Mouse (Mus musculus) heart, embryonic 15.5 days (tissue): Measurements from ENCODE around the gene Snapc5. TPM values are rescaled to one million over a fixed set of nuclear protein-coding genes. Genes with fewer than 3 reads are reported as not detected.
"Not testable (repeated sequence)": the region's sequence is repeated elsewhere in the genome, so short reads cannot be mapped to it uniquely, and the experiment has no call there.

Experiments used
- ATAC-seq: fragments of 200-750 bp; cut with Nextera tagmentation; replicated peaks from 2 replicates; pipeline ENCODE4 v1.8.0; 2017; ENCODE audit warnings: low read depth, moderate TSS enrichment; ENCODE audit not compliant: insufficient number of reproducible peaks, insufficient read depth, low FRiP score
- H3K27ac ChIP-seq: fragments of 300-500 bp; sonication (generic); 2 replicates; pipeline ENCODE4 v1.5.1; 2015; ENCODE audit warnings: mild to moderate bottlenecking, inconsistent platforms
- H3K27me3 ChIP-seq: fragments of 300-500 bp; sonication (generic); 2 replicates; pipeline ENCODE4 v1.6.1; 2015; ENCODE audit warnings: inconsistent platforms
- H3K36me3 ChIP-seq: fragments of 300-500 bp; sonication (generic); 2 replicates; pipeline ENCODE4 v1.6.1; 2015; ENCODE audit warnings: mild to moderate bottlenecking, inconsistent platforms
- H3K4me1 ChIP-seq: fragments of 300-500 bp; sonication (generic); replicated peaks from 2 replicates; pipeline ENCODE4 v1.6.1; 2015; ENCODE audit warnings: inconsistent platforms
- H3K4me2 ChIP-seq: fragments of 300-500 bp; sonication (generic); 2 replicates; pipeline ENCODE4 v1.6.1; 2015; ENCODE audit warnings: inconsistent platforms, mild to moderate bottlenecking, moderate library complexity
- H3K4me3 ChIP-seq: fragments of 300-500 bp; sonication (generic); 2 replicates; pipeline ENCODE4 v1.5.1; 2015; ENCODE audit warnings: mild to moderate bottlenecking, inconsistent platforms
- H3K9ac ChIP-seq: fragments of 300-500 bp; sonication (generic); 2 replicates; pipeline ENCODE4 v1.6.1; 2015; ENCODE audit warnings: mild to moderate bottlenecking, inconsistent platforms
- H3K9me3 ChIP-seq: fragments of 300-500 bp; sonication (generic); replicated peaks from 2 replicates; pipeline ENCODE4 v1.6.1; 2016; ENCODE audit warnings: inconsistent platforms
- WGBS: fragments of 180-500 bp; shearing (Covaris S2); methylation state at CpG from one replicate; pipeline ENCODE4 v1.1.7; 2015; ENCODE audit warnings: mixed read lengths; 5-methylcytosine and 5-hydroxymethylcytosine counted together
- polyA plus RNA-seq: library from polyadenylated mRNA; unstranded; fragments of >200 nt; fragmentation: Nextera tagmentation; extraction: Ambion mirVana; gene quantifications from 2 replicates; pipeline ENCODE4 v1.2.1, GENCODE M21; 2015

The Snapc5 gene
- polyA plus RNA-seq, result 29.6 and 29.9 TPM in 2 replicates

DNA sequence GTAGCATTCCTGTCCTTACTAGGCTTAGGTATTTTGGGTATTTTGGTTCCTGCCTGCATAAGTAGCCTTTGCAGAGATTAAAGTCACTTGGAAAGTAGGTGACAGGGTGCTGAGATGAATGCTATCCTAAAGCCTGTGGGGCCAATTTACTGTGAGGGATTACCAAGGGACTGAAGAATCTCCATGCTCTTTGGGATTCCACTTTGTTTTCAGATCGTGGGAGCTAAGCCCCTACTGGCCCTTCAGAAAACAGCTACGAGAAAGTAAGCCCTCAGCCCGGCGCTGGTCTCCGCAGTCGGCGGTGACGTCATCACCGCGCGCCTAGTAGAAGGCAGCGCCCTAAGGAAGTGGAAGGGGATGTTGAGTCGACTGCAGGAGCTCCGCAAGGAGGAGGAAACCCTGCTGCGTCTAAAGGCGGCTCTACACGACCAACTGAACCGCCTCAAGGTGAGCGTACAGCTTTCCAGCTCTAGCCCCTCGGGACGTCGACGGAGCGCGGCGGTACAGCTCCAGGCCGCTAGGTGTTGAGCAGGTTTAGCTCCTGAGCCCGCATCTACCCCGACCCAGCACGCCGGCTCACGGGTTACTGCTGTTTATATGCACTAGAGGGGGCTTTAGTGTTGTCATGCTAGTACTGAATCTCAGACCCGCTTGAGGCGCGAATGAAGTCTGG is at the start of gene Snapc5:
Gene Snapc5, plus strand, starts transcription at position 301 of the 673 bp plus-strand sequence.
- Histone ChIP-seq H3K4me3 (peak within 1 kb of the TSS; percentile 82), H3K4me1 (peaks cover 11% of the 10 kb centered on the region), H3K36me3 (peaks cover 61% of the 10 kb centered on the region), H3K4me2 (peak within 1 kb of the TSS; percentile 67), H3K9ac (peak within 1 kb of the TSS; percentile 75), H3K27ac (peak within 1 kb of the TSS; percentile 88), H3K9me3 (no peaks in the 10 kb centered on the region), H3K27me3 (no peaks in the 10 kb centered on the region)
- peak; percentile 92 for ATAC-seq
- WGBS, result under 1% methylated on average over 35 of the region's 35 CpGs

DNA sequence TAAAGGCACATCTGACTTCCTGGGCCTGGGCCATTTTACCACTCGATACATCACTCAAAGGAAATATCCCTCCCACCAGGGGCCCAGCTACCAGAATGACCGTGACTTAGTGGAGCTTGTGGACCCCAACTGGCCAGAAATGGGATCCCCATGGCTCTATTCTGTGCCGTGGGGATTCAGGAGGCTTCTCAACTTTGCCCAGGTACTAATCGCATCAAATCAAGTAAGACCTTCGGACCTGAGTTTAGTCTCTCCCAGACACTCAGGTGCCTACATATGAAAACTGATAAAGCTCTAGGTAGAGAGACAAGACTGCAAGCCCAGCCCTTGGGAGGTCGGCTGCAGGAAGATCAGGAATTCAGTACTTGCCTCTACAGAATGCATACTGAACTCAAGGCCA is 47.5 kb upstream of the Snapc5 start:
- H3K4me3 ChIP-seq, result no peak overlapping the region
- H3K4me2 ChIP-seq, result no peak overlapping the region
- no peaks in the 10 kb centered on the region for H3K9me3 ChIP-seq
- H3K27me3 ChIP-seq, result no peaks in the 10 kb centered on the region
- 78% methylated on average over 6 of the region's 6 CpGs for WGBS
- H3K9ac ChIP-seq, result no peak overlapping the region
- no peaks in the 10 kb centered on the region for H3K4me1 ChIP-seq
- H3K27ac ChIP-seq, result no peak overlapping the region
- ATAC-seq, result no peak
- H3K36me3 ChIP-seq, result peaks cover under 1% of the 10 kb centered on the region; the same call in 1 of the 2 replicates

DNA sequence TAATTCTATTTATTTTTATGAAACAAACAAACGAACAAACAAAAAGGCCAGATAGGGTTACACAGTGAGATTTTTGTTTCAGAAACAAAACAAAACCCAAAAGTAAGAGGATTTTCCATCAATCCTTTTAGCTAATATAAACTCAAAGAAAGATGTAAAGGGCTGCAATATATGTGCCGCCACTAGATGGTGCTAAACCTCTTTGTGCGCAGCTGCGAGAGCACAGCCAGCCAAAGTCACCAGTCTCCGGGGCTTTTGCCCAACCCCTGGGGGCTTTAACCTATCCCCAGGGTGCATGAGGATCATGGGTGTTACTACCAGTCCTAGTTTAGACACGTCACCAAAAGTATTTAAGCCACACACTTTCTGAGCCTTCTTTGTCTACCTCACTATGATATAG is 40.2 kb upstream of the Snapc5 start:
- H3K27me3 ChIP-seq, H3K27ac ChIP-seq, ATAC-seq, H3K9me3 ChIP-seq, H3K4me3 ChIP-seq, H3K9ac ChIP-seq, H3K4me1 ChIP-seq, H3K4me2 ChIP-seq: not testable (repeated sequence)
- peaks cover 36% of the 10 kb centered on the region for H3K36me3 ChIP-seq
- 5% methylated on average over 6 of the region's 6 CpGs for WGBS

- WGBS, result 89% methylated on average over 9 of the region's 9 CpGs
- Histone ChIP-seq H3K4me1 (no peaks in the 10 kb centered on the region), H3K9me3 (no peaks in the 10 kb centered on the region), H3K9ac (no peak overlapping the region), H3K4me3 (no peak overlapping the region), H3K27me3 (no peaks in the 10 kb centered on the region), H3K36me3 (peaks cover 38% of the 10 kb centered on the region), H3K27ac (no peak overlapping the region), H3K4me2 (no peak overlapping the region)
- no peak for ATAC-seq
These were observed 39.2 kb upstream of the Snapc5 start for GRCm38 (mm10) chr9:64139879-64140278.

- 74% methylated on average over 1 of the region's 1 CpGs for whole genome bisulfite sequencing
- H3K36me3 ChIP-seq, result peaks cover 65% of the 10 kb centered on the region
These were observed 22.4 kb upstream of the Snapc5 start for GRCm38 (mm10) chr9:64156641-64157040.

GRCm38 (mm10) chr9:64160471-64160870 is 18.6 kb upstream of the Snapc5 start:
- Histone ChIP-seq H3K36me3 (peaks cover 67% of the 10 kb centered on the region), H3K27ac (no peak overlapping the region), H3K4me2 (no peak overlapping the region), H3K4me1 (no peaks in the 10 kb centered on the region), H3K9me3 (no peaks in the 10 kb centered on the region), H3K27me3 (no peaks in the 10 kb centered on the region), H3K4me3 (no peak overlapping the region), H3K9ac (no peak overlapping the region)
- no peak for ATAC-seq
- 85% methylated on average over 5 of the region's 5 CpGs for WGBS

More at GRCm38 (mm10) chr9:64156641-64157040, 22.4 kb upstream of the Snapc5 start:
- no peaks in the 10 kb centered on the region for H3K27me3 ChIP-seq
- no peak overlapping the region for H3K9ac ChIP-seq
- no peak overlapping the region for H3K27ac ChIP-seq
- H3K4me2 ChIP-seq, result no peak overlapping the region
- no peak for ATAC-seq
- H3K4me3 ChIP-seq, result no peak overlapping the region
- H3K9me3 ChIP-seq, result no peaks in the 10 kb centered on the region
- no peaks in the 10 kb centered on the region for H3K4me1 ChIP-seq

DNA sequence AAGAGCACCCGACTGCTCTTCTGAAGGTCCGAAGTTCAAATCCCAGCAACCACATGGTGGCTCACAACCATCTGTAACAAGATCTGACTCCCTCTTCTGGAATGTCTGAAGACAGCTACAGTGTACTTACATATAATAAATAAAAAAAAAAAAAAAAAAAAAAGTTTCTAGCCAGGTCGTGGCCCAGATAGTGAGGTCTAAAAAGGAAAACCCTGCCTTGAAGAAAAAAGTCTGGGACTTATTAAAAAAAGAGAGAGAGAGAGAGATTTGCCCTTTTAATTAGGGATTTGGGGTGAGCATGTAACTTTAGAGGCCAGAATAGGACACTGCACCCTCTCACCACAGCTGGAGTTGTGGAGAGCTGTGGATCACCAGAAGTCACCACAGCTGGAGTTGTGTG is 9.1 kb upstream of the Snapc5 start:
- WGBS, result 88% methylated on average over 3 of the region's 3 CpGs
- not testable (repeated sequence) for H3K27me3 ChIP-seq, ATAC-seq, H3K9me3 ChIP-seq, H3K4me3 ChIP-seq, H3K36me3 ChIP-seq, H3K9ac ChIP-seq, H3K4me2 ChIP-seq, H3K27ac ChIP-seq
- peaks cover 16% of the 10 kb centered on the region for H3K4me1 ChIP-seq

GRCm38 (mm10) chr9:64172145-64172815 is 6.8 kb upstream of the Snapc5 start:
- WGBS, result 1% methylated on average over 18 of the region's 18 CpGs
- peaks cover 16% of the 10 kb centered on the region for H3K4me1 ChIP-seq
- H3K4me2 ChIP-seq, result peak overlapping the region; percentile 86
- peaks cover 27% of the 10 kb centered on the region for H3K36me3 ChIP-seq
- no peaks in the 10 kb centered on the region for H3K27me3 ChIP-seq
- peak overlapping the region; percentile 99 for H3K4me3 ChIP-seq
- no peak; the same call in 1 of the 2 replicates for ATAC-seq
- no peaks in the 10 kb centered on the region for H3K9me3 ChIP-seq
- H3K27ac ChIP-seq, result peak overlapping the region; percentile 95
- peak overlapping the region; percentile 88 for H3K9ac ChIP-seq

DNA sequence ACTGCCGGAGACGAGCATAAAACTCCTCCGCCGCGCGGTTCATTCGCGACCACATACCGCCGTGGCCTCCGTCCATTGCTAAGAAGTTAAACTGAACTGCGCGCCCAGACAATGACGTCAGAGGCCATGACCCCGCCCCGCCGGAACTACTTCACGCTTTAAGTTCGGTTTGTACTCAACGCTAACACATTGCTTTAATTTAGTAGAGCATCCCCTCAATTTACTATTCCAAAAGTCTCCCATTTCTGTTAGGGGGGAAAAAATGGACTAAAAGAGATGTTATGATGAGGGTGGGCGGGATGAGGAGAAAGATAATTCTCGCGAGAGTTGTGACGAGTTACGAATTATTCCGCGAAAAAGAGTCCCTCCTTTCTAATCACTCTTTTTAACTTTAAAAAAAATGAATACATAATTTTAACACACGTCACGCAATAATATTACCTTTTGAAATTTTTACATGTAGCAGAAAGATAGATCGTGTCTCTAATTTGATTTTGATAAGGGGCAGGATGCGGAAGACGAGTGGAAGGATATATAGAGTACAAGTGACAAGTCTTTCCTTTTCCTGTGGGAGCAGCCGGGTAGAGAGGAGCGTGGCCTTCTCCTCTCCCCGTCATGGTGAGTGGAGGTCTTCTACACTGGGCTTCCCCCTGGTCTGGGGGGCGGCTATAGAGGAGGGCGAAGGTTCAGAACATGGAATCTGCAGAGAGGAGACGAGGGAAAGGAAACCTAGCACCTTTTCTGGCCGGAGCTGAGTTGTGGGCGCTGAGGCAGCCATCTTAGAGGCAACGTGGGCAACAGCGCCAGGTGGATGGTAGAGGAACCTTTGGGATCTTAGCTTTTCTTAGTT is 6.0 kb upstream of the Snapc5 start, which contains the start of the genes Zwilch and Rpl4:
Gene Zwilch, minus strand, starts transcription at position 289 of the 850 bp plus-strand sequence.
Gene Rpl4, plus strand, starts transcription at position 560 of the 850 bp plus-strand sequence.
- no peaks in the 10 kb centered on the region for H3K27me3 ChIP-seq
- peak within 1 kb of the TSS; percentile 95 for H3K27ac ChIP-seq
- peak within 1 kb of the TSS; percentile 99 for H3K4me3 ChIP-seq
- peak within 1 kb of the TSS; percentile 86 for H3K4me2 ChIP-seq
- H3K36me3 ChIP-seq, result peaks cover 34% of the 10 kb centered on the region
- ATAC-seq, result peak; percentile 84
- H3K4me1 ChIP-seq, result peaks cover 16% of the 10 kb centered on the region
- no peaks in the 10 kb centered on the region for H3K9me3 ChIP-seq
- H3K9ac ChIP-seq, result peak within 1 kb of the TSS; percentile 88
- WGBS, result under 1% methylated on average over 42 of the region's 42 CpGs

GRCm38 (mm10) chr9:64173666-64174220 is 5.3 kb upstream of the Snapc5 start:
- H3K9me3 ChIP-seq, result no peaks in the 10 kb centered on the region
- ATAC-seq, result no peak
- under 1% methylated on average over 16 of the region's 16 CpGs for WGBS
- peak overlapping the region; percentile 95 for H3K27ac ChIP-seq
- H3K27me3 ChIP-seq, result no peaks in the 10 kb centered on the region
- H3K4me3 ChIP-seq, result peak overlapping the region; percentile 99
- H3K4me1 ChIP-seq, result peaks cover 16% of the 10 kb centered on the region
- H3K36me3 ChIP-seq, result peaks cover 40% of the 10 kb centered on the region
- H3K4me2 ChIP-seq, result peak overlapping the region; percentile 86
- H3K9ac ChIP-seq, result peak overlapping the region; percentile 88

- H3K27me3 ChIP-seq, result no peaks in the 10 kb centered on the region
- no peak for ATAC-seq
- peak overlapping the region; percentile 86 for H3K4me2 ChIP-seq
- no peaks in the 10 kb centered on the region for H3K9me3 ChIP-seq
- H3K4me1 ChIP-seq, result peaks cover 16% of the 10 kb centered on the region
- H3K27ac ChIP-seq, result no peak overlapping the region
- H3K9ac ChIP-seq, result peak overlapping the region; percentile 88; the same call in 1 of the 2 replicates
- peaks cover 40% of the 10 kb centered on the region for H3K36me3 ChIP-seq
- peak overlapping the region; percentile 99 for H3K4me3 ChIP-seq
These were observed 4.7 kb upstream of the Snapc5 start for GRCm38 (mm10) chr9:64174341-64174740.
